In the genomic region with DNA sequence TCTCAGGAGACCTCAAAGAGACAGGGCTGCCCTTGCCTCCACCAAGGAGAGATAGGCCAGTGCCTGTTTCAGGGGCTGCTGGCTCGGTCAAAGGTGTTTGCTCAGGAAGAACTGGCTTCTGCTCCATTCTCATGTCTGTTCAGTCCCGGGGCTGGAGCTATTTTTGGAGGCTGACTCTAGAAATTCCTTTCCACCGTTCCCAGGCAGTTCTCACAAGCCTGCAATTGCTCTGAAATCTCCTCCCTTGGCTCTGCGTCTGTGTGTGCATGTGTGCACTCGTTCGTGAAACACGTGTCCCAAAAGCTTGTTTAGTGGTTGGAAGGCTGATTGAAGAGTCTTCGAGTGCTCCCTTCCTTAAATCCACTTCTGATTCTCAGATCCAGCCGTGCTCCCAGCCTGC, we compare ENCODE assay signal across 10 mouse cellular contexts.
DNase-seq lines count a peak whose midpoint lies in the region; ATAC-seq lines count a peak whose summit lies in the region.
"Had no signal": no experiment of that assay in that cellular context is flagged by ENCODE, and none has a peak within 500 bp of the region (broad histone marks: within the 10 kb centered on the region; RNA-seq: fewer than 3 reads in every experiment).

No protein-coding gene starts in this region.

- H3K36me3 ChIP-seq in heart, embryonic 12.5 days = peaks cover 3% of the 10 kb centered on the region; the same call in 1 of the 2 replicates
- H3K36me3 ChIP-seq in forebrain, embryonic 14.5 days (ENCODE audit: control insufficient read depth, insufficient read depth, low read length) = no peaks in the 10 kb centered on the region

- peak overlapping the region; percentile 91 for H3K27ac ChIP-seq in heart, embryonic 12.5 days (ENCODE audit: poor library complexity, severe bottlenecking)
- H3K27ac ChIP-seq in forebrain, embryonic 14.5 days (ENCODE audit: low read depth, low read length) = no peak overlapping the region

- H3K9me3 ChIP-seq in heart, embryonic 12.5 days (replicated peaks) = no peaks in the 10 kb centered on the region
- H3K9me3 ChIP-seq in forebrain, embryonic 14.5 days (replicated peaks; ENCODE audit: control insufficient read depth, low read length) = no peaks in the 10 kb centered on the region

- peak overlapping the region; percentile 29; the same call in 1 of the 2 replicates for H3K9ac ChIP-seq in heart, embryonic 12.5 days
- H3K9ac ChIP-seq in forebrain, embryonic 14.5 days (ENCODE audit: low read length) = no peak overlapping the region

- no peak overlapping the region for H3K4me3 ChIP-seq in heart, embryonic 12.5 days
- H3K4me3 ChIP-seq in forebrain, embryonic 14.5 days (ENCODE audit: low read depth, low read length) = no peak overlapping the region

- 16% methylated on average over 9 of the region's 9 CpGs for WGBS in heart, embryonic 12.5 days
- WGBS in forebrain, embryonic 14.5 days = 80% methylated on average over 9 of the region's 9 CpGs

- peaks cover 32% of the 10 kb centered on the region for H3K4me1 ChIP-seq in heart, embryonic 12.5 days (replicated peaks)
- no peaks in the 10 kb centered on the region for H3K4me1 ChIP-seq in forebrain, embryonic 14.5 days (ENCODE audit: control insufficient read depth, insufficient read depth, low read length)

- peak overlapping the region; percentile 45 for H3K4me2 ChIP-seq in heart, embryonic 12.5 days
- H3K4me2 ChIP-seq in forebrain, embryonic 14.5 days (ENCODE audit: low read length) = no peak overlapping the region

- no peaks in the 10 kb centered on the region for H3K27me3 ChIP-seq in heart, embryonic 12.5 days (replicated peaks)
- no peaks in the 10 kb centered on the region for H3K27me3 ChIP-seq in forebrain, embryonic 14.5 days (replicated peaks; ENCODE audit: control insufficient read depth, insufficient read depth, low read length)

- peak; percentile 75 for ATAC-seq in heart, embryonic 12.5 days (ENCODE audit: insufficient number of reproducible peaks, low FRiP score)
- no peak for ATAC-seq in forebrain, embryonic 14.5 days

- peak; percentile 61 for DNase-seq in Muller cell, postnatal 12 days (ENCODE audit: inconsistent ontology term)
- peak; percentile 39 for DNase-seq in NIH3T3 (ENCODE audit: low read depth)
- peak; percentile 56 to 61 for DNase-seq in lung, adult 18-20 months
- DNase-seq in cerebellum, postnatal 10 days = no peak
- DNase-seq in forebrain, embryonic 14.5 days (ENCODE audit: low spot score) = no peak
- no peak for DNase-seq in adrenal gland, postnatal 4 days (ENCODE audit: low spot score in 2 of 2)
- DNase-seq: cerebellum, adult 8-10 months; layer of hippocampus, postnatal 36 days; thymus, postnatal 4 days had no signal

Comparison
In these comparisons a context has a peak if more than half of its experiments do, and no peak if none do; other contexts are left out.
1. DNase-seq: peak in Muller cell, postnatal 12 days (single experiment), NIH3T3 (single experiment) and lung, adult 18-20 months (2 of 2); none in cerebellum, postnatal 10 days (0 of 2), forebrain, embryonic 14.5 days (single experiment) and adrenal gland, postnatal 4 days (0 of 2).